Mouse (Mus musculus) layer of hippocampus, postnatal 36 days (tissue): ENCODE data around the gene Slit1. TPM values are rescaled to one million over a fixed set of nuclear protein-coding genes. Genes with fewer than 3 reads are reported as not detected.

Source experiments
- DNase-seq, 2 experiments: peaks; one replicate each; pipeline ENCODE4 v3.0.0; 2022
- total RNA-seq, 2 experiments: library from RNA; stranded (reverse); gene quantifications; 2 replicates each; pipeline ENCODE4 v1.2.3; 2021

The Slit1 gene
- total RNA-seq, result 100 to 1,000 TPM; 212 to 242 TPM

DNA sequence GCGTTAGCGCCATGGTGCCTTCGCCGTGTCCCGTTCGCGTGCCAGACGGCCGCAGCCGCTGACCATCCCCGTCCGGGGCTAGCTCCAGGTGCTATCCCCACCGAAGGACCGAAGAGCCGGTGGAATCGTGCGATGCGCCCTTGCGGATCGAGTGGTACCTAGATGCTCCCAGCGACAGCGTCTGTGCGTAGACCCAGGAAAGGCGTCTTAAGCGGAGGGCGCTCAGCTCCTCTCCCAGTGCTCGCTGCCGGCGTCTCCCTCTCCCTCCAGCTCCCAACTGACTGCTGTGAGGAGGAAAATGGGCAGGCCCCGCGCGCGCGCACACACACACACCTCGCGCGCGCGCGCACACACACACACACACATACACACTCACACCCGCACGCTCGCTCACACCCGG, at the start of gene Slit1:
Gene Slit1, minus strand, starts transcription at position 270 of the 400 bp plus-strand sequence.
- DNase-seq, result peak; percentile 63 to 69

DNA sequence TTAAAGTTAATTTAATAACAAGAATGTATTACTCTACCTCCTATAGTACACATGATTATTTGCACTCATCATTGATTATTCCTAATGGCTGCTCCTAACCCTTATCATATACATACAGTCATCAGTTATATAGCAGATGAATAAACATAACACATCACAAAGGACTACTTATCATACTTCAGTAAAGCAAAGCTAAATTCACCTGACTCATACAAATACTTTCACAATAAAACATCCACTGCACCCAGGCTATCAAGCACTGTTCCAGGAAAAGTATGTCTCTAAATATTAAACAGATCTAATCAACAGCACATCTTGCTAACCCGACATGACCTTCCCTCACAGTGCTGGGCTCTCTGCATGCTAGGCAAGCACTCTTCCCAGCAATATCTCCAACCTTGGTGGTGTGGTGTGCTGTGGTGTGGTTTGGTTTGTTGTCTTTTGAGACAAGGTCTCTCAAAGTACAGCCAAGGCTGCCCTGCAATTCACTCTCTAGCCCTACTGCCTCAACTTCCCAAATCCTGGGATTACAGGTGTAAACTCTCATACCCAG, 49.5 kb upstream of the Slit1 start:
- no peak for DNase-seq

DNA sequence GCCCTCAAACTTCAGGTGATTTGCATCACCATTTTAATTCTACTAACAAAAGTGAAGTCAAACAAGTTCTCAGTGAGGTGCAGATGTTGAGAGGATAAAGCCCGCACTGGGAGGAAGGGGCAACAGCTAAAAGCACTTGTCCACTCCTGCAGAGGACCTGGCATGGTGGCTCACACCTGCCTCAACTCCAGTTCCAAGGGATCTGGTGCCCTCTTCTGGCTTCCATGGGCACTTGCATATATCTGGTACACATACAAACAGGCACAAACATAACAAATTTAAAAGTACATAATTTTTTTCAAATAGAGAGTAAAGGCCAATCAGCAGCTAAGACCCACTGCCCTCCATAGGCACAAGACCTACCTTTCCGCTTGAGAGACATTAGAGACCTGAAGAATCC, 47.9 kb upstream of the Slit1 start:
- DNase-seq, result no peak

DNA sequence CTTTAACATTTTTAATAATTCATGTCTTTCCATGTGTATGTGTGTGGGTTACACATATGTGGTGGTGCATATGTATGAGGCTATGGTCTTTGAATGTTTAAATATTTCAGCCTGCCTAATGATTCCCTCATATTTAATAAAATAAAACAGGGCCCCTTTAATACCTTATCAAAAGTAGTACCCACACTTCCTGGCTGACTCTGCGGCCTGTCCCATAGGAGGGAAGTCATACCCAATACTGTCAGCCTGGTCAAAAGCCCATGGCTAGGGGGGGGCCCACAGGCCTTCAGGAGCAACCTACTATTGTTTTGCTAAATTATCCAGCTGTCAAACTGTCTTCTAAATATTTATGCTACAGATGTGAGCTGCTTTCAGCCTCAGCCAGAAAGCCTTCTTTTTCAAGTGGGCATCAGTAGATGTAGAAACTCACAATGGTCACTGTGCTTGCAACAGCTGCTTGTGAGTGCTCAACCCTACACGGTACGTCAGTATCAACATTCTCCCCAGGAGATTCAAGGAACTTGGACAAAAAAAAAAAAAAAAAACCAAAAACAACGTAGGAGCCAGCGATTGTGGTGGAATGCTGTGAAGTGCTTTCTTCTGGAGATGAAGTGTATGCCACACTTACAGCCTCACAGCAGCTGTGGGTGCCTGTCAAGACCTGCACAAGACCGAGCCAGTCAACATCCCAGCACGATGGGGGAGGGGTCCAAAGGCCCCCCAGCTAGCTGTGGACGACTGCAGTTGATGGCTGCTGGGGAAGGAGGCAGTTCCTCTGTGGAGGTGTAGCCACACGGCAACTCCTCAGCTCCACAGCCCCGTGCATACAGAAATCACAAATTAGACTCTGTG, 45.9 kb upstream of the Slit1 start:
- no peak for DNase-seq

DNA sequence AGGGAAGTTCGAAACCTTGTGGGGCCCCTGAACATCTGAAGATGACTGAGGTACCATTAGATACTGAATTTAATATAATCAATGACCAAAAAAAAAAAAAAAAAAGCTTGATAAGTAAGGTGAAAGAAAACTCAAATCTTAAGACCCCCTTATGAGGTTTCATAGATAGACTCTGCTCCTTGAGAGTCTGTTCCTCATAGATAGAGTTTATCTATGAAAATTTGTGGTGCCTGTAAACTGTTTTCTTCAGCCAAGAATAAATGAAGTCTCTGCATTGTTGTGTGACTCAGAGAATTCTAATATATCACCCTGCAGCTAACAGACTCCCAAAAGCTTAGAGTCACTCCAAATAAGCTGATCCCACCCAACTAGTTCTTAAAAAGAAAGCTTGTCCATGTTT, 43.4 kb upstream of the Slit1 start:
- DNase-seq, result no peak

DNA sequence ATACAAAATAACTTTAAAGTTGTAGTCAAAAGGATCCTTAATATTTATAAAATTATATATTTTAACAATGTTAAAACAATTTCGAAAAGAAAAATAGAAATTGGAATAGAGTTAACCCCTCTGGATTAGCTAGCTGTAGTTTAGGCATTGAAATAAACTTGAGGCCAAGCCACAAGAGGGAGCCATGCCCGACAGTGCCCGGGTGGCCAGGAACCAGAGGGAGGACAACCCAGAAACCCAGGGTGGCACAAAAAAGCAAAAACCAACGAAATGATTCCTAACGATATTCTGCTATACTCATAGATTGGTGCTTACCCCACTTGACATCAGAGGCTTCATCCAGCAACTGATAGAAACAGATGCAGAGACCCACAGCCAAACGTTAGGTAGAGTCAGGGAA, 34.0 kb upstream of the Slit1 start:
- no peak for DNase-seq

DNA sequence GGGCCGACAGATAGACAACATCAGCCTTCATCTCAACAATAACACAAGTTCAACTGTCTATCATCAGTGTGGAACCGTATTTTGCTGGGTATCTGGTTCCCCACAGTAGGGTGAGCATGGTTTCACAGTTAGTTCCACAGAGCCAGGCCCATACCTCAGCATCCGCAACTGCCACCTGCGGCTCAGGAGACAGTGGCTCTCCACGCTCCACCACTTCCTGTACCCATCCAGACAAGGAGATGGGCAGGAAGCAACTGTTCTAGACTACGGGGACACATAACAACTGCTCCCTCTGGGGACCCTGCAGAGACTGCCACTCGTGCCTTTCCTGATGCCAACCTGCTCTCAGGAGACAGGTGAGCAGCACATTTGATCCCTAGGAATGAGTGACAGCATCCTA, 25.2 kb upstream of the Slit1 start:
- DNase-seq, result no peak

DNA sequence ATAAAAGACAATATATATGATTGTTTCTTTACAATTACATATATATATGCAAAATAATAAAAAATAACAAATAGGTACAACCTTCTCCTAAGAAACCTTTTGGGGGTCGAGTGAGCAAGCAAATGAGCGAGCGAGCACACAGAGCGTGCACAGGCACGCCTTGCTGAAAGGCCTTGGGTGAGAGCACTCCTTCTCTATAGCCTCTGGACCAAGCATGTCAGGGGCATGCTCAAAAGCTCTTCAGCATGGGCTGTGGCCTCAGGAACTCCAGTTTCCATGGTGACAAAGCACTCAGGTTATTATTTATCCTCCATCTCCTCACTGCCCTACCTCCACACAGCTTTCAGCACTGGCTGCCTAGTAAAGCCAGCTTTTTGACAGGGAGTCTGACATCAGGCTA, 23.2 kb upstream of the Slit1 start:
- DNase-seq, result no peak

DNA sequence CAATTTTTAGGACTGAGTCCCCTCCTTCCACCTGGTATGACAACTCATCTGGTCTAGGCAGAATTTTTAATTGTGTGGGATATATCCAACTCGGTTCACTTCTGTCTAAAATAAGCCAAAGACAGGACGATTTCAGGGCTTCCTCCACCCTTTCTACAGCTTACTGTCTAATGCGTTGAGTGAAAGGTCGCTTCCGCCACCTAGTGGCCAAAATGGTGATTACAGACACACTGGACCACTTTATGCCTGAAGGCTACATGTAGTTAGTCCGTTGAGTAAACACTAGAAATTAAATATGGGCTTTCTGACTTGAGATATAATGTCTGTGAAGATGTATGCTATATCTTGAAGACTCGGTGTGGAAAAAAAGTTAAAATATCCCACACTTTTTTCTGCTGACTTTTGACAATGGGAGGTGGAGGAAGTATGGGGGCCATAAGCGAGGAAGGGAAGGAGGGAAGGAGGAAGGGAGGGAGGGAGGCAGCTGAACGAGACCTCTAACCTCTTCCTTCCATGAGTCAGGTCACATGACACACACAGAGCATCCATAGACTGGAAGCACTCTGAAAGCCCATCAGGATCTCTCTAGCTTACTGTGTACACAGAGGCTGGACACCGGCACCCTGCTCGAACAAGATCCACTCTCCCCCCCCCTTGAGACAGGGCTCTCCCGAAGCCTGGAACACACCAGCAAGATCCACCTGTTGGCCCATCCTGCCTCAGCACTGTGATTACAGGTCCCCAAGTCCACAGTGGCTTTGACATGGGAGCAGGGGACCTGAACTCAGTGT, 20.6 kb upstream of the Slit1 start:
- DNase-seq, result peak; percentile 82 to 86

DNA sequence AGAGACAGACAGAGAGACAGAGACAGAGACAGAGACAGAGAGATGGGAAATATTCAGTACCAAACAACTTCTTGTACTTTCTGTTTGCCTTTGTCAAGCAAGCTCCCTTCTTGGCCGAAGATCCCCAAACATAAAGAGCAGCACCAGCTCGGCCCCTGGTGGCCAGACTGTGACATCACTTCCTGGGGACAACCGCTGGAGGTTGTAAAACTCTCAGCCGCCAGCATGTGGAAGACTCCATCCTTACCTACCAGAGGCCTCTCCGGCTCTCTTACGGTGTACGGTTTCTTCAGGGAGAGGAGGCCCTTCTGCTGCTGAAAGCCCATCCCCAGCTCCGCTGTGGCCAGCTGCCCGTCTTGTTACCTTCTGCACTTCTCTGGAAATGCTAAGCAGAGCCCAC, 18.1 kb upstream of the Slit1 start:
- no peak for DNase-seq

DNA sequence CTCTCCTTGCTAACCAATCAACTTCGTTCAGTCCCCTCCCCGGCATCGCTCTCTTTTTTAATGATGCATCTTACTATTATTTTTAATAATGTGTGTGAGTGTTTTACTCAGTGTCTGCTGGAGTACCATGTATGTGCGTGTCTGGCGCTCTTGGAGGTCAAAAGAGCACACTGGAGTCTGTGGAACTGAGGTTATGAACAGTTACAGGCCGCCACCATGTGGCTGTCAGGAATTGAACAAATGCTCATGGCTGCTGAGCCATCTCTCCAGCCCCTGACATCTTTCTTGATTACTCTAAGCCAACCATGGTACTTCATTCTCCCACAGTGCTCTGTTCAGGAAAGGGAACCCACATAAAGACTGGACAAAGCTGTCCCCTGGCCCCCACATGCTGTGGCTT, 16.3 kb upstream of the Slit1 start:
- no peak for DNase-seq

DNA sequence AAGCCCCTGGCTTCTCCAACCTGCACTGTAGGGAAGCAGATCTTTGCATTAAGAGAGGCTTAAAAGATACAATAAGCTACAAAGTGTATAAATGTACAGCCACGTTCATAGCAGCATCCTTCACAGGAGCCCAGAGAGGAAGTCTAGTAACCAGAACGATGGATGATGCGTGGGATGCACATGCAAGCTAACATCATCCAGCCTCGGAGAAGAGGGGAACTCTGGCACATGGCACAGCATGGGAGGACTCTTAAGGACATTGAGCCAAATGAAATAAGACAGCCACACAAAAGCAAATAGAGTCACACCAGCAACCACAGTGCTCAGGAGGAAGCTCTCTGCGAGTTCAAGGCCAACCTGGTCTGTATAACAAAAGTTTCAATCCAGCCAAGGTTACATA, 15.8 kb upstream of the Slit1 start:
- DNase-seq, result no peak

DNA sequence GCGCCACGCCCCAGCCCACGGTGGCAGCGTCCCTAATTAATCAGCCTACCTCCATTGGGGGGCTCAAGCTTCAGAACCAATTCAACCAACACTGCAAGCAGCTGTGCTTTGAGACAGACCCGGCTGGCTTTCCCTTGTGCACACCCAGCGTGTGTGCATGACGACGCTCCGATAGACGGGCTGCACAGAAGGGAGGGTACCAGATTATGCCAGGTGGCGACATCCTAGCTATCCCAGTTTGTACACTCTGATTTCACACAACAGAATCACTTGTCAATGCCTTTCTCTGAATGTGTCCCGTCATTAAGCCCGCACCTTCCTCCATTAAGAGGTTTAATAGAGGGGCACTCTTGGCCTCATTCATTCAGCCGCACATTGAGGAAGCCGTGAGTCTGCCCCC, 11.3 kb upstream of the Slit1 start:
- DNase-seq, result no peak

DNA sequence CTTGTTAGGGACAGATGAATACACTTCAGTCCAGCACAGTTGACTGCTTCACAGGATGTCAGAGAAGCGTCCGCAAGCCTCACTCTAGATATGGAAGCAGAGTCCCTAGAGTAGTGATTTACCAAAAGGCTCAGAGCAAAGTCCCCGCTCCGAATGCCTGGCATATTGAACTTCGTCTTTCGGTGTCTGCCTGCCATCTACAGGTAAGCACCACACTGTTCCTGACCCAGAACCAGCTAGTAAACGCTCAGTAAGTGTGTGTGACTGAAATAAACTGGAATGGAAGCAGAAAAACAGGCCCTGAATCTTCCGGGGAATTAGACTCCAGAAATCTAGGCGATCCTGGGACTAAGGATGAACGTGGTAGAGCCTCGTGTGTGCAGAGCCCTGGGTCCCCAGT, 8.4 kb upstream of the Slit1 start:
- DNase-seq, result no peak

DNA sequence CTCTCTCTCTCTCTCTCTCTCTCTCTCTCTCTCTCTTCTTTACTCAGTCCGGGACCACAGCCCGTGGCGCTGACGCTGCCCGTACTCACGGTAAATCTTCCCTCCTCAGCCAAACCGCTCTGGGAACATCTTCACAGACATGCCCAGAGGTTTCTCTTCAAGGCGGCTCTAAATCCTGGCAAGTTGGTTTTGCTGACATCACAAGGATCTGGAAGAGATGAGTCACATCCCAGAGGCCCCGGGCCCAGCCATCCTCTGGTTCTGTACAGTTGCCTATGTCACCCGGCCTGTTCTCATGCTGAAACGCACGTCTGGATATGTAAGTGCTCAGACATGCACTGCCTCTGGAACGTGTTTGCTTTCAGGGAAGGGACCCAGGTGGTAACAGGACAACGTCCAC, 4.0 kb upstream of the Slit1 start:
- no peak for DNase-seq

DNA sequence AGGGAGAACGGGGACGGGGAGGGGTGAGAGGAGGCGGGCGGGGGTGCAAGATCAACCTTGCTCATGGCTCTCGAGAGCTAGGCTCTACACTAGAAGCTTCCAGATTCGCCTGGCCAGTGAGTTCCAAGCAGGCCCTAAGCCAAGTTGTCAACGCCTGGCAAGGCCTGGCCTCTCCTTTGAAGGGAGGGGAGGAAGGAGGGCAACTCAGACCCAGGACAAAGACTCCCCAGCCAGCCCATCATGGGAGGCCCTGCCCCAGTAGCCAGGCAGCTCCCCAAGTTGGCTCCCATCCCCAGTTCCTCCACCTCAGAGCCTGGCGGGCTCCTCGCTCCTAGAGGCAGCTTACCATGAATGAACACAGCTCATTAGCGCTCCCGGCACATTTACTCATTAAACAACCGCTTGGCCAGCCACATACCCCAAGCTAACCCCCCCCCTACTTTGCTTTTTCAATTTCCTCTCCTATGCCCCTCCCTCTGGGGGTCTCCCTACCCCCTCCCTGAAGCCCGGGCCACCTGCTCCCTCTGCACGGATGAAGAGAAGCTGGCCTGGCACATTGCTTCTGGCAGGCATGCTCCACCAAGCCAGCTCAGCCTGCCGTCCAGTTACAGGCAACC, 2.6 kb upstream of the Slit1 start:
- DNase-seq, result peak; percentile 59 to 83

DNA sequence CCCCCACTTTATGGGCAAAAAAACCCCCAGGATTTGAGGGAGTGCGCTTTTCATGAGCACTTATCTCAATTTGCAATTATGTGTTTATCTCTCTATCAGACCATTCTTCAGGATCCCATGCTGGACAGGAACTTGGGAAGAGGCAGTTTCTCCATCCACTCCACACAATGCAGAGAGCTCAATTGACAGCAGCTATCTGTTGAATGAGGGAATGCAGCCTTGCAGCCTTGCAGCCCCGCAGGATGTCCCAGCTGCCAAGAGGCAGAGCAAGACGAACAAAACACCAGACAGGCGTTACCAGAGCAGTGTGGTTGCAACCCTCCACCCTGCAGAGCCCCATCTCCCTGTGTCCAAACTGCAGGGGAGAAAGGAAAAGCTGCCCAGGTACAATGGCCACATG, 4.6 kb downstream of the Slit1 start:
- DNase-seq, result no peak

DNA sequence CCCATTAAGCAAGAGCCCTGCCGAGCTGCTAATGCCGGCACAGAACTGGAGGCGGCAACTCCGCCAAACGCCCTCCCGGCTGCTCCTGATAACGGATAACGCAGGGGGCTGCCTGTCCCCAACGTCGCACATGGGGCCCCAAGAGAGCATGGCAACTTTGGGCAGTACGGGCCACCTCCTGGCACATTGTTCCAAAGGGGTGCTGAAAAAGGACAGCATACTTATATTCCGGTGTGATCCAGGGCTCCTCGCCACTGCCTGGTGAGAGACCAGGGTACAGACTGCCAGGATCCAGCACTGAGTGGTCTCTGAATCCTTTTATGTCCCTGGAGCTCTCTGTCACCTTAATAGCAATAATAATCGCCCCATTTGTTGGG, 5.0 kb downstream of the Slit1 start:
- DNase-seq, result no peak

DNA sequence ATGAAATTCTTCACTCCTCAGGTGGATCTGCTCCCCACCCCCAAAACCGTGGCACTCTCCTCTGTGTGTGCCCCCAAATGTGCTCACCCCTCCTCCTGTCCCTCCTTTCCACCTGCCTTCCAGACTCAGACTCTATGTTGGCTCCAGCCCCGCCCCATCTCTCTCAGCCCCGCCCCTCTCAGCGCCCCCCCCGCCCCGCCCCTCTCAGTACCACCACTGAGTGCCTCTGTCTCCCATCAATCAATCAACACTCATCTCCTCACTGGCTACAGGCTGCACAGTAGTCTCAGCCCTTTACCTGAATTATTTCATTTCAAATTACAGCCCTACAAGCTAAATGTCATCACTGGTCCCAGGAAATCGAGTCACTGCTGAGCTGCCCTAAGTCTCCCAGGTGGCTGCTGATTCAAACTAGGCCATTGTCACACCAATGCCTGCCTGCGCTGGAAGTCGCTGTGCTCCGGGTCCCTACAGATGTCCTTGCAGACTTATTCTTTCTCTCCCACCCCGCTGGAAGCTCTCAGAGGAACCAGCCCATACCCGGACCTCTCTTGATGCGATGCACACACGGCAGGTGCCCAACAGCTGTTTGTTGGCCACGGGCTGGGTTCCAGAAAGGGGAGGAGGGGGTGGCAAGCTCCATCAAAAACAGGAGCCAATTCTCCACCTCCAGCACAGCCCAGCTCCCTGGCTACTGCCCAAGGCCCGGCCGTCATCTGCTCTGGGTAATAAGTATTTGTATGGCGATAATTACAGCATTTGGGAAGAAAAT, 5.6 kb downstream of the Slit1 start:
- peak; percentile 75 to 82 for DNase-seq

DNA sequence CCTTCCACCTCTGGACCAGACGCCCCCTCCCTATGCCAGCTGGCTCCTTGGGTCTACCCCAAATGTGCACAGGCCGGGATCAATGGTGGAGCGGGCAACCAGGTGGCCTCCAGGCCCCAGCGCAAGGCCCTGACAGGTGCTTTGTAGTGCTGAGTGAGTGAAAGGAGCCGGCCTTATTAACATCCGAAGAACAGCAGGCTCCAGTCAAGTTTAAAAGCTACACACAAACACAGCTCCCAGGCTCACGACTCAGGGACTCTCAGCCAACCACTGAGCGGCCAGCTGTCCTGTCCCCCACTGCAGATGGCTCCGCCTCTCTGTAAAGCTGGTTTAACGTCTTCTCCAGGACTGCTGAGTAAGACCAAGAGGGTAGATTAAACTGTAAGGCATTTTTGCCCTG, 8.8 kb downstream of the Slit1 start:
- peak; percentile 53 to 68 for DNase-seq

DNA sequence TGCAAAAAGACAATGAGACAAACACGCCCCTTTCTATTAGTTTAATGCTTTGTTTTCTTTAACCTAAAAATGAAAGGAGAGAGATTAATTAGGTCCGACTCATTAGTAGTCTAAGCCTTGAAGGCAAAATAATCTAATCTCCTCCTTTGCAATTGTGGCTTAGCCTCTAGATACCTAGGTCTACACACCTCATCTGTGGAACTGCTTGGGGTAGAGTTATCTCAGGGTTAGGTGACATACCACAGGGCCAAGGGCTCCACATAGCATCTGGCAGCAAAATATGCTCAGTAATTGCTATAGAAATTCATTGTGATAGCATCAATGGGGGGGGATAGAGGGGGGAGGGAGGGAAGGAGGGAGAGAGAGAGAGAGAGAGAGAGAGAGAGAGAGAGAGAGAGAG, 18.0 kb downstream of the Slit1 start:
- no peak for DNase-seq

DNA sequence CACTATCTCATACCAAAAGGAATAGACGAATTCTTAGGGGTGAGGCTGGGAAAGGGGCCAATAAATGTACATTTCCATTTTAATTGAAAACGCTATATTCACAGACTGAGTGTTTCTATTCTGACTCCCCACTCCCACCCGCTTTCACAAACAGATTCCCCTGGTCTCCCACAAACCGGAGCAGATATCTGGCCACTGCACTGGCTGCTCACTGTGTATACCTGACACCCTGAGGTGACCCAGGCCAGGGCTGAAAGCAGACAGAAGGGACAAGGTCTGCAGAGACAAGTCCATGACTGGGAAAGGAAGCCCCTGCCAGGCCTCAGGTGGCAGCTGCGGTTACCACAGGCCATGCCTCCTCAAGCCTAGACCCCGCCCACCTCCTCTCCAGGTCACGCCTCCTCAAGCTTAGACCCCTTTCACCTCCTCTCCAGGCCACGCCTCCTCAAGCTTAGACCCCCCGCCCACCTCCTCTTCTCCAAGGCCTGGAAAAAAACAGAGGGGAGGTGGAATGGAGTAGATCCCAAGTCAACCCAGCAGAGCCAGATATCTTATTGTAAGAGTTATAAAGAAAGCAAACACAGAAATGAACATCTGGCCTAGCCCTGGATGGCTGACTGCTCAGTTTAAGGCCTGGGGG, 18.5 kb downstream of the Slit1 start:
- no peak for DNase-seq
